Mouse (Mus musculus) testis, adult 2 months (tissue): ENCODE data around the gene Cby3.

ENCODE experiments used
- CTCF ChIP-seq: fragments of 200-500 bp; IDR thresholded peaks from 2 replicates; pipeline ENCODE4 v1.5.1; 2012; ENCODE audit warnings: low read depth, mild to moderate bottlenecking, inconsistent platforms, low read length, moderate library complexity; ENCODE audit not compliant: control insufficient read depth, insufficient read depth, insufficient replicate concordance
- POLR2A ChIP-seq: fragments of 200-500 bp; IDR thresholded peaks from 2 replicates; pipeline ENCODE4 v1.6.1; 2012; ENCODE audit warnings: low read depth, mild to moderate bottlenecking, inconsistent platforms, low read length, moderate library complexity; ENCODE audit not compliant: control insufficient read depth

DNA sequence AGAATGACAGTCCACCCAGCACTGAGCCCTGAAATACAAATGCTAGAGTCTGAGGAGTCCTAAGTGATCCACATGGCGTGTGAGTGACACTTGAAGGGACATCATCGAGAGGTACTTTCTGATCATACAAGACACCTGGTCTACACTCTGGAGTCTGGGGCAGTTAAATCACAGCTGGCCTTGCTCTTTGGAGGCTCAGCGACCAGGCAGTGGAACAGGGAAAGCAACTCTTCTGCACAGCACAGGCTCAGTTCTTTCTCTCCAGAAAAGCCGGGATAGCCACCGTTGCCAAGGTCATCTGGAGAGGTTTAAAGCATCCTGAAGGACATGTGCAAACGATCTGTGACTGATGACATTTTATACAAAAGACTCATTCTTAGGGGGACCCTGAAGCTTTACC is 53.0 kb downstream of the Cby3 start:
- TF ChIP-seq CTCF (no peak), POLR2A (no peak)
